Mouse (Mus musculus) myocyte (in vitro differentiated cells): Measurements from ENCODE around the gene Cops4.

Source experiments
- CEBPB ChIP-seq: IDR thresholded peaks from 2 replicates; pipeline ENCODE4 v1.6.1; 2011; ENCODE audit warnings: mild to moderate bottlenecking, moderate library complexity; ENCODE audit not compliant: poor library complexity, insufficient read depth, severe bottlenecking
- E2F4 ChIP-seq: IDR thresholded peaks from one replicate; pipeline ENCODE4 v1.6.1; 2011; ENCODE audit warnings: mild to moderate bottlenecking, control low read depth, moderate library complexity; ENCODE audit not compliant: insufficient read depth
- MAX ChIP-seq: IDR thresholded peaks from one replicate; pipeline ENCODE4 v1.6.1; 2011; ENCODE audit warnings: low read depth, mild to moderate bottlenecking, control low read depth
- MYOD1 ChIP-seq, 3 experiments: IDR thresholded peaks; one replicate each; pipeline ENCODE4 v1.6.1; 2011; ENCODE audit warnings: control low read depth in 2 of 3, low read depth in 2 of 3, mild to moderate bottlenecking in 2 of 3, moderate library complexity in 1 of 3; ENCODE audit not compliant: insufficient read length in 2 of 3, control insufficient read depth in 1 of 3
- MYOG ChIP-seq, 3 experiments: IDR thresholded peaks; one replicate each; pipeline ENCODE4 v1.6.1; 2011; ENCODE audit warnings: control low read depth in 2 of 3, low read depth in 2 of 3, mild to moderate bottlenecking in 2 of 3; ENCODE audit not compliant: insufficient read length in 2 of 3, control insufficient read depth in 1 of 3, insufficient read depth in 1 of 3
- POLR2A ChIP-seq: IDR thresholded peaks from one replicate; pipeline ENCODE4 v1.6.1; 2011; ENCODE audit warnings: low read depth, mild to moderate bottlenecking, control low read depth, moderate library complexity; ENCODE audit not compliant: insufficient read length
- POLR2AphosphoS2 ChIP-seq: IDR thresholded peaks from one replicate; pipeline ENCODE4 v1.6.1; 2011; ENCODE audit warnings: low read depth, control low read depth; ENCODE audit not compliant: insufficient read length
- REST ChIP-seq: IDR thresholded peaks from one replicate; pipeline ENCODE4 v1.6.1; 2011; ENCODE audit warnings: mild to moderate bottlenecking, control low read depth, moderate library complexity; ENCODE audit not compliant: insufficient read depth, insufficient read length
- SRF ChIP-seq: IDR thresholded peaks from one replicate; pipeline ENCODE4 v1.6.1; 2011; ENCODE audit warnings: low read depth; ENCODE audit not compliant: control insufficient read depth, insufficient read length
- TCF12 ChIP-seq: IDR thresholded peaks from one replicate; pipeline ENCODE4 v1.6.1; 2011; ENCODE audit warnings: mild to moderate bottlenecking, control low read depth; ENCODE audit not compliant: poor library complexity, insufficient read depth, severe bottlenecking
- TCF3 ChIP-seq: IDR thresholded peaks from one replicate; pipeline ENCODE4 v1.6.1; 2011; ENCODE audit warnings: low read depth, control low read depth; ENCODE audit not compliant: insufficient read length
- USF1 ChIP-seq: IDR thresholded peaks from one replicate; pipeline ENCODE4 v1.6.1; 2011; ENCODE audit warnings: low read depth, mild to moderate bottlenecking, control low read depth, moderate library complexity

GRCm38 (mm10) chr5:100509247-100509646 is 8.9 kb upstream of the Cops4 start:
- TF ChIP-seq POLR2A (no peak), USF1 (no peak), CEBPB (no peak), POLR2AphosphoS2 (no peak), E2F4 (no peak), MYOD1 (IDR thresholded peaks at IDR 0.05; ENCODE audit: control insufficient read depth in 1 of 3, insufficient read length in 2 of 3, low read depth in 2 of 3) (no peak), MAX (no peak), MYOG (IDR thresholded peaks at IDR 0.05; ENCODE audit: control insufficient read depth in 1 of 3, insufficient read depth in 1 of 3, insufficient read length in 2 of 3, low read depth in 2 of 3) (no peak), SRF (no peak), REST (no peak), TCF3 (no peak), TCF12 (no peak)
